12 mouse cellular contexts compared by ENCODE assay signal in the genomic region with DNA sequence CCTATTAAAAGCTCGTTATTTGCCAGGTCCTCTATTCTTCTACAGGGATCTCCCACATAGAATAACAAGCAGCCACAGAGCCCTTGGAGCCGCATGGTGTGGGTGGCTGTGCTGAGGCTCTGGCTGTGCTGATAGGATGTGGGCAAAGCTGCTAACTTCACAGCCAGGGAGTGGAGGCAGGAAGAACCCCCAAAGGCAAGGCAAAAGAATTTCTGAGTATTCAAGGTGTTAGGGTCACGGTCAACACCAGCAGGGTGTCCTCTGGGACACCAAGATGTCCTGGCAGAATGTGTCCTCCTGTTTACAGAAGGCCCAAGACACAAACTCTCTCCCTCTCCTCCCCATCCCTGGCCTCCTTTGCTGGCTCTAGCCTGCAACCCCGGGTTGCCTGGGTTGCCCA. TPM values are rescaled to one million over a fixed set of nuclear protein-coding genes. Genes with fewer than 3 reads are reported as not detected.
DNase-seq lines count a peak whose midpoint lies in the region; ATAC-seq and TF ChIP-seq lines count a peak whose summit lies in the region.
"Had no signal": no experiment of that assay in that cellular context is flagged by ENCODE, and none has a peak within 500 bp of the region (broad histone marks: within the 10 kb centered on the region; RNA-seq: fewer than 3 reads in every experiment).

No protein-coding gene starts in this region.

- H3K4me1 ChIP-seq in liver, embryonic 15.5 days (replicated peaks): peaks cover 94% of the 10 kb centered on the region
- peaks cover 4% of the 10 kb centered on the region; the same call in 1 of the 2 replicates for H3K4me1 ChIP-seq in kidney, adult 2 months (ENCODE audit: control insufficient read depth, insufficient read depth, low read length)

- no peaks in the 10 kb centered on the region for H3K36me3 ChIP-seq in liver, embryonic 15.5 days (replicated peaks)
- no peaks in the 10 kb centered on the region for H3K36me3 ChIP-seq in kidney, adult 2 months (ENCODE audit: control insufficient read depth, insufficient read depth, low read length)

- WGBS in liver, embryonic 15.5 days (ENCODE audit: insufficient replicate concordance): 23% methylated on average over 4 of the region's 4 CpGs
- WGBS in kidney, adult 2 months: 80% methylated on average over 4 of the region's 4 CpGs

- ATAC-seq in erythroblast, adult 5-6 weeks (replicated peaks; ENCODE audit: low FRiP score, poor library complexity, severe bottlenecking): peak; percentile 55
- ATAC-seq in liver, embryonic 15.5 days (ENCODE audit: insufficient read depth): peak; percentile 61

- peak overlapping the region; percentile 9; the same call in 1 of the 2 replicates for H3K4me3 ChIP-seq in liver, embryonic 15.5 days (replicated peaks)
- no peak overlapping the region for H3K4me3 ChIP-seq in kidney, adult 2 months (ENCODE audit: insufficient read depth, low read depth, low read length)

- H3K9ac ChIP-seq in liver, embryonic 15.5 days: peak overlapping the region; percentile 64

- no peaks in the 10 kb centered on the region for H3K9me3 ChIP-seq in liver, embryonic 15.5 days (replicated peaks)

- H3K4me2 ChIP-seq in liver, embryonic 15.5 days: peak overlapping the region; percentile 65

- no peak for TF ChIP-seq POLR2A in kidney, adult 2 months (IDR thresholded peaks at IDR 0.05; ENCODE audit: low read depth, low read length)

- TF ChIP-seq CTCF in kidney, adult 2 months (conservative IDR thresholded peaks at IDR 0.05; ENCODE audit: insufficient read depth, insufficient read length, low read depth, low read length): no peak

- peak; percentile 44 to 46 for DNase-seq in right cerebral cortex, adult 2 months (ENCODE audit: low spot score in 2 of 2)
- DNase-seq in right cerebral cortex, postnatal 4 days: no peak
- DNase-seq in thymus, postnatal 36 days: peak; percentile 66 to 80
- no peak for DNase-seq in kidney, adult 9 months
- no peak for DNase-seq in kidney, adult 2 months
- DNase-seq: heart, postnatal 10 days; lung, postnatal 10 days had no signal

- H3K27me3 ChIP-seq in liver, embryonic 15.5 days: no peaks in the 10 kb centered on the region
- no peaks in the 10 kb centered on the region for H3K27me3 ChIP-seq in kidney, adult 2 months (replicated peaks; ENCODE audit: control insufficient read depth, insufficient read depth, low read length)

- H3K27ac ChIP-seq in liver, embryonic 15.5 days (replicated peaks): peak overlapping the region; percentile 100
- H3K27ac ChIP-seq in kidney, adult 2 months (ENCODE audit: insufficient read depth, low read depth, low read length): no peak overlapping the region
- H3K27ac ChIP-seq: stomach, postnatal 0 days had no signal

RNA-seq across cellular contexts. Expression of a gene that starts 36.5 kb away (rescaled TPM):
- total RNA-seq in erythroblast, adult 5-6 weeks (2015; ENCODE audit: low replicate concordance): 43.9 and 52.3 TPM in 2 replicates
- 39.4 and 48.8 TPM in 2 replicates for total RNA-seq in erythroblast, adult 5-6 weeks (2017; ENCODE audit: low replicate concordance)
- 29.9 and 34.7 TPM in 2 replicates for polyA plus RNA-seq in liver, embryonic 15.5 days (2015; fragmentation: Nextera tagmentation; extraction: Ambion mirVana)
- polyA plus RNA-seq in kidney, adult 2 months (2012; rRNA removed): 65.8 and 66.0 TPM in 2 replicates

RNA-seq across cellular contexts. Expression of a gene that starts 42.6 kb away (rescaled TPM):
- 81.7 and 93.6 TPM in 2 replicates for total RNA-seq in erythroblast, adult 5-6 weeks (2015; ENCODE audit: low replicate concordance)
- total RNA-seq in erythroblast, adult 5-6 weeks (2017; ENCODE audit: low replicate concordance): 133 and 147 TPM in 2 replicates
- 19.4 and 21.6 TPM in 2 replicates for polyA plus RNA-seq in liver, embryonic 15.5 days (2015; fragmentation: Nextera tagmentation; extraction: Ambion mirVana)
- 20.8 and 22.2 TPM in 2 replicates for polyA plus RNA-seq in kidney, adult 2 months (2012; rRNA removed)

RNA-seq across cellular contexts. Expression of a gene that starts 50.9 kb away (rescaled TPM):
- 12.3 TPM in 1 of 2 replicates, not detected in the other for total RNA-seq in erythroblast, adult 5-6 weeks (2015; ENCODE audit: low replicate concordance)
- 7.8 TPM in 1 of 2 replicates, not detected in the other for total RNA-seq in erythroblast, adult 5-6 weeks (2017; ENCODE audit: low replicate concordance)
- 0.31 TPM in 1 of 2 replicates, not detected in the other for polyA plus RNA-seq in liver, embryonic 15.5 days (2015; fragmentation: Nextera tagmentation; extraction: Ambion mirVana)
- polyA plus RNA-seq in kidney, adult 2 months (2012; rRNA removed): not detected in 2 replicates
- total RNA-seq: heart, postnatal 10 days had no signal
- polyA plus RNA-seq: large intestine, adult 2 months; neural tube, embryonic 14.5 days; stomach, postnatal 0 days had no signal

Comparison
In these comparisons a context has a peak if more than half of its experiments do, and no peak if none do; other contexts are left out.
1. DNase-seq: peak in right cerebral cortex, adult 2 months (2 of 2) and thymus, postnatal 36 days (2 of 2); none in right cerebral cortex, postnatal 4 days (single experiment), kidney, adult 9 months (single experiment) and kidney, adult 2 months (single experiment).